Mouse (Mus musculus): ENCODE data around the gene Gnb2. TPM values are rescaled to one million over a fixed set of nuclear protein-coding genes. Genes with fewer than 3 reads are reported as not detected.

The Gnb2 gene
- polyA plus RNA-seq, 1 experiment from 2014 or later: 451 TPM

Small RNA genes lying within 50 kb of the gene (microRNA-seq; reads per million reads assigned to microRNA genes)
- gene Mir6418 (ENCODE audit: borderline number of aligned reads): not detected

Other genes with a start within 250 kb of the Gnb2 start
- gene Ache, start 246.0 kb downstream of the Gnb2 start, polyA plus RNA-seq (2015; fragmentation: Nextera tagmentation; extraction: Ambion mirVana): 19.0 and 24.0 TPM in 2 replicates
- gene Ufsp1, start 238.9 kb downstream of the Gnb2 start, polyA plus RNA-seq (2015; fragmentation: Nextera tagmentation; extraction: Ambion mirVana): 10.9 and 11.0 TPM in 2 replicates
- 124 TPM in 2 replicates for gene Srrt, start 225.8 kb downstream of the Gnb2 start, polyA plus RNA-seq (2015; fragmentation: Nextera tagmentation; extraction: Ambion mirVana)
- gene Trip6, start 219.1 kb downstream of the Gnb2 start, polyA plus RNA-seq (2015; fragmentation: Nextera tagmentation; extraction: Ambion mirVana): 112 and 117 TPM in 2 replicates
- gene Slc12a9, start 199.9 kb downstream of the Gnb2 start, polyA plus RNA-seq (2015; fragmentation: Nextera tagmentation; extraction: Ambion mirVana): 14.8 and 16.3 TPM in 2 replicates
- gene Ephb4, start 183.4 kb downstream of the Gnb2 start, polyA plus RNA-seq (2015; fragmentation: Nextera tagmentation; extraction: Ambion mirVana): 60.2 and 66.1 TPM in 2 replicates
- gene Zan, start 56.4 kb downstream of the Gnb2 start, polyA plus RNA-seq (2015; fragmentation: Nextera tagmentation; extraction: Ambion mirVana): 0.21 and 0.23 TPM in 2 replicates
- 45.1 and 45.9 TPM in 2 replicates for gene Pop7, start 31.0 kb downstream of the Gnb2 start, polyA plus RNA-seq (2015; fragmentation: Nextera tagmentation; extraction: Ambion mirVana)
- gene Gigyf1, start 15.0 kb downstream of the Gnb2 start, polyA plus RNA-seq (2015; fragmentation: Nextera tagmentation; extraction: Ambion mirVana): 12.7 and 15.5 TPM in 2 replicates
- gene Epo, start 268 bp downstream of the Gnb2 start, polyA plus RNA-seq (2015; fragmentation: Nextera tagmentation; extraction: Ambion mirVana): not detected in 2 replicates
- gene Actl6b, start 20.0 kb upstream of the Gnb2 start, polyA plus RNA-seq (2015; fragmentation: Nextera tagmentation; extraction: Ambion mirVana): 1.4 and 2.8 TPM in 2 replicates
- gene Tfr2, start 36.3 kb upstream of the Gnb2 start, polyA plus RNA-seq (2015; fragmentation: Nextera tagmentation; extraction: Ambion mirVana): 1.5 and 2.0 TPM in 2 replicates
- gene Mospd3, start 67.5 kb upstream of the Gnb2 start, polyA plus RNA-seq (2015; fragmentation: Nextera tagmentation; extraction: Ambion mirVana): 43.3 and 47.3 TPM in 2 replicates
- 261 and 273 TPM in 2 replicates for gene Pcolce, start 80.3 kb upstream of the Gnb2 start, polyA plus RNA-seq (2015; fragmentation: Nextera tagmentation; extraction: Ambion mirVana)
- gene Fbxo24, start 95.5 kb upstream of the Gnb2 start, polyA plus RNA-seq (2015; fragmentation: Nextera tagmentation; extraction: Ambion mirVana): 0.25 and 0.26 TPM in 2 replicates
- gene Lrch4, start 95.6 kb upstream of the Gnb2 start, polyA plus RNA-seq (2015; fragmentation: Nextera tagmentation; extraction: Ambion mirVana): 37.2 and 48.9 TPM in 2 replicates
- 12.7 and 13.1 TPM in 2 replicates for gene Gm20605, start 95.7 kb upstream of the Gnb2 start, polyA plus RNA-seq (2015; fragmentation: Nextera tagmentation; extraction: Ambion mirVana)
- gene Sap25, start 107.8 kb upstream of the Gnb2 start, polyA plus RNA-seq (2015; fragmentation: Nextera tagmentation; extraction: Ambion mirVana): 10.1 and 10.2 TPM in 2 replicates
- 0.16 and 0.28 TPM in 2 replicates for gene Irs3, start 112.2 kb upstream of the Gnb2 start, polyA plus RNA-seq (2015; fragmentation: Nextera tagmentation; extraction: Ambion mirVana)
- gene Agfg2, start 151.2 kb upstream of the Gnb2 start, polyA plus RNA-seq (2015; fragmentation: Nextera tagmentation; extraction: Ambion mirVana): 16.5 and 18.1 TPM in 2 replicates
- 4.6 and 4.7 TPM in 2 replicates for gene Nyap1, start 208.1 kb upstream of the Gnb2 start, polyA plus RNA-seq (2015; fragmentation: Nextera tagmentation; extraction: Ambion mirVana)
- 167 and 175 TPM in 2 replicates for gene Tsc22d4, start 212.2 kb upstream of the Gnb2 start, polyA plus RNA-seq (2015; fragmentation: Nextera tagmentation; extraction: Ambion mirVana)
- 34.5 and 39.9 TPM in 2 replicates for gene Ppp1r35, start 245.3 kb upstream of the Gnb2 start, polyA plus RNA-seq (2015; fragmentation: Nextera tagmentation; extraction: Ambion mirVana)